Mouse (Mus musculus) neural tube, embryonic 14.5 days (tissue): ENCODE data around the gene Kremen1. TPM values are rescaled to one million over a fixed set of nuclear protein-coding genes. Genes with fewer than 3 reads are reported as not detected.

Experiments
- ATAC-seq: fragments of 200-750 bp; cut with Nextera tagmentation; 2 replicates; pipeline ENCODE4 v1.8.0; 2017; ENCODE audit warnings: low read depth, mild to moderate bottlenecking, moderate TSS enrichment, moderate library complexity
- H3K27ac ChIP-seq: fragments of 300-500 bp; sonication (generic); 2 replicates; pipeline ENCODE4 v1.5.1; 2014; ENCODE audit warnings: low read depth, mild to moderate bottlenecking, control low read depth, low read length, moderate library complexity, mixed read lengths
- H3K27me3 ChIP-seq: fragments of 300-500 bp; sonication (generic); 2 replicates; pipeline ENCODE4 v1.6.1; 2014; ENCODE audit warnings: low read length; ENCODE audit not compliant: control insufficient read depth, insufficient read depth
- H3K36me3 ChIP-seq: fragments of 300-500 bp; sonication (generic); 2 replicates; pipeline ENCODE4 v1.6.1; 2014; ENCODE audit warnings: low read length, mixed read lengths; ENCODE audit not compliant: control insufficient read depth, insufficient read depth
- H3K4me1 ChIP-seq: fragments of 300-500 bp; sonication (generic); 2 replicates; pipeline ENCODE4 v1.6.1; 2014; ENCODE audit warnings: low read length; ENCODE audit not compliant: control insufficient read depth, insufficient read depth
- H3K4me2 ChIP-seq: fragments of 300-500 bp; sonication (generic); 2 replicates; pipeline ENCODE4 v1.6.1; 2014; ENCODE audit warnings: mild to moderate bottlenecking, low read depth, low read length, control low read depth
- H3K4me3 ChIP-seq: fragments of 300-500 bp; sonication (generic); 2 replicates; pipeline ENCODE4 v1.5.1; 2014; ENCODE audit warnings: low read depth, low read length, control low read depth, mixed read lengths
- H3K9ac ChIP-seq: fragments of 300-500 bp; sonication (generic); replicated peaks from 2 replicates; pipeline ENCODE4 v1.6.1; 2014; ENCODE audit warnings: low read depth, mild to moderate bottlenecking, control low read depth, low read length, mixed read lengths
- H3K9me3 ChIP-seq: fragments of 300-500 bp; sonication (generic); 2 replicates; pipeline ENCODE4 v1.6.1; 2016; ENCODE audit warnings: low read length; ENCODE audit not compliant: control insufficient read depth
- WGBS: fragments of 180-500 bp; shearing (Covaris S2); extraction: QIAGEN DNeasy Blood & Tissue Kit; methylation state at CpG from one replicate; pipeline ENCODE4 v1.1.7; 2014; 5-methylcytosine and 5-hydroxymethylcytosine counted together
- polyA plus RNA-seq: library from polyadenylated mRNA; unstranded; fragments of >200 nt; fragmentation: Nextera tagmentation; extraction: Ambion mirVana; gene quantifications from 2 replicates; pipeline ENCODE4 v1.2.1, GENCODE M21; 2014

Gene Kremen1
- polyA plus RNA-seq, 1 experiment from 2014 or later, result 3.7 TPM

GRCm38 (mm10) chr11:5172861-5173260 lies 88.5 kb downstream of the Kremen1 start:
- no peak overlapping the region for H3K4me3 ChIP-seq
- 38% methylated on average over 3 of the region's 3 CpGs for WGBS
- H3K36me3 ChIP-seq, result no peaks in the 10 kb centered on the region
- ATAC-seq, result no peak
- H3K27ac ChIP-seq, result no peak overlapping the region
- H3K9me3 ChIP-seq, result no peaks in the 10 kb centered on the region
- H3K4me1 ChIP-seq, result no peaks in the 10 kb centered on the region
- no peak overlapping the region for H3K4me2 ChIP-seq
- no peaks in the 10 kb centered on the region for H3K27me3 ChIP-seq
- H3K9ac ChIP-seq, result no peak overlapping the region

GRCm38 (mm10) chr11:5167311-5167710 lies 94.0 kb downstream of the Kremen1 start:
- Histone ChIP-seq H3K4me2 (no peak overlapping the region), H3K27me3 (no peaks in the 10 kb centered on the region), H3K36me3 (no peaks in the 10 kb centered on the region), H3K4me1 (no peaks in the 10 kb centered on the region), H3K4me3 (no peak overlapping the region), H3K9ac (no peak overlapping the region), H3K9me3 (no peaks in the 10 kb centered on the region), H3K27ac (no peak overlapping the region)
- no peak for ATAC-seq
- WGBS, result 60% methylated on average over 9 of the region's 9 CpGs

DNA sequence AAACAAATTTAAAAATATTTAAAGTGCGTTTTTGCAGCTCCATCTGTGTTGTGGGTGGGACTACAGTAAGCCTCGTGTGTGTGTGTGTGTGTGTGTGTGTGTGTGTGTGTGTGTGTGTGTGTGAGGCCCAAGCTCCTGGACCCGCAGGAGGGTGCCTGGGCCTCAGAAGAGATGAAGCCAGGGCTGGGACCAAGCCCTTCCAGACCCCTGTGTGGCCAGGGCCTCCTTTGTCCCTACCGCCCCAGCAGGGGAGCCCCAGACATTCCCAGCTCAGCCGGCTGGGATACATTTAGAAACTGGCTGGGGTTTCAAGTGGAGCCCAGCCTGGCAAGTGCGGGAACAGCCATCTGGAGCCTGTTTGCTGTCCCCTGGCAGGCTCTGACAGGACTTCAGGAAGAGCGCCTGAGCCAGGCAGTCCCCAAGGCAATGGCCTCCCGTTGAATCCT lies 95.9 kb downstream of the Kremen1 start:
- no peaks in the 10 kb centered on the region for H3K4me1 ChIP-seq
- no peak overlapping the region for H3K27ac ChIP-seq
- peak; percentile 66; the same call in 1 of the 2 replicates for ATAC-seq
- no peak overlapping the region for H3K9ac ChIP-seq
- no peak overlapping the region for H3K4me3 ChIP-seq
- no peak overlapping the region for H3K4me2 ChIP-seq
- no peaks in the 10 kb centered on the region for H3K9me3 ChIP-seq
- H3K36me3 ChIP-seq, result no peaks in the 10 kb centered on the region
- 23% methylated on average over 8 of the region's 8 CpGs for WGBS
- H3K27me3 ChIP-seq, result no peaks in the 10 kb centered on the region

DNA sequence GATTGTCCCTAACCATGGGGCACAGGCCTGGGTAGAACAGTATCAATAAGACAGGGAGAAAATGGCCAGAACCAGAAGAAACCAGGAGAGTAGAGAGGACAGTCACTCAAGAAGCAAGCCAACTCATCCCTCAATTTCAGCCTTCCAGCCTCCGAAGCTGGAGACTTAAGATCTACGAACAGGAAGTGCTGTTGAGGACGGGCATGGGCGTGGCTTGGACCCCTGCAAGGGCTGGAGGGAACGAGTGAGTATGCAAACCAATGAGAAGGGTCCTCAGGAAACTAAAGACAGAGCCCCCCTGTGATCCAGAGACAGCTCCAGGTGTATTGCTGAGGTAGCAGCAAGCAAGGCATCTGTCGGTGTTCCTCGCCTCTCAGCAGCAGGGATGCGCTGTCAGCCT lies 97.0 kb downstream of the Kremen1 start:
- Histone ChIP-seq H3K9ac (no peak overlapping the region), H3K36me3 (no peaks in the 10 kb centered on the region), H3K9me3 (no peaks in the 10 kb centered on the region), H3K27ac (no peak overlapping the region), H3K4me3 (no peak overlapping the region), H3K4me1 (no peaks in the 10 kb centered on the region), H3K27me3 (no peaks in the 10 kb centered on the region), H3K4me2 (no peak overlapping the region)
- no peak for ATAC-seq
- 36% methylated on average over 8 of the region's 8 CpGs for WGBS

DNA sequence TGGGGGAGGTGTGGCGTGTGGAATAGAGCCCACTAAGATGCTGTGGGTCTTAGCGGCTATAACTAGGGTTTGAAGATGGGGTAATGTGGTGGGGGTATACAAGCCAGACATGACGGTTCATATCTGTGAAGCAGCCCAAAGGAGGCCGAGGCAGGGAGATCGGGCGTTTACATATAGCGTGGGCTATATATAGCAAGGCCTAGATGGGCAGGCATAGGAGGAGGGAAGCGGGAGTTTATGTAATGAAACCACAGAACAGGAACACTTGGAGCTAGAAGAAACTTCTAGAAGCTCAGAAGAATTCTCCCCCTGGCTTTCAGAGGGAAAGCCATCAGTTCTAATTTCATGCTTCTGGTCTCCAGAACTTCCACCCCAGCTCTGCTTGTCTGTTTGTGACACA lies 97.9 kb downstream of the Kremen1 start:
- Histone ChIP-seq H3K9me3 (no peaks in the 10 kb centered on the region), H3K36me3 (no peaks in the 10 kb centered on the region), H3K4me2 (no peak overlapping the region), H3K9ac (no peak overlapping the region), H3K4me1 (no peaks in the 10 kb centered on the region), H3K27me3 (no peaks in the 10 kb centered on the region), H3K4me3 (no peak overlapping the region), H3K27ac (no peak overlapping the region)
- WGBS, result 94% methylated on average over 8 of the region's 8 CpGs
- no peak for ATAC-seq

- ATAC-seq, result no peak
- Histone ChIP-seq H3K9ac (no peak overlapping the region), H3K4me1 (no peaks in the 10 kb centered on the region), H3K27me3 (no peaks in the 10 kb centered on the region), H3K4me2 (no peak overlapping the region), H3K36me3 (no peaks in the 10 kb centered on the region), H3K9me3 (no peaks in the 10 kb centered on the region), H3K27ac (no peak overlapping the region), H3K4me3 (no peak overlapping the region)
- 75% methylated on average over 17 of the region's 17 CpGs for WGBS
These were observed 100.5 kb downstream of the Kremen1 start for GRCm38 (mm10) chr11:5160722-5161485.

DNA sequence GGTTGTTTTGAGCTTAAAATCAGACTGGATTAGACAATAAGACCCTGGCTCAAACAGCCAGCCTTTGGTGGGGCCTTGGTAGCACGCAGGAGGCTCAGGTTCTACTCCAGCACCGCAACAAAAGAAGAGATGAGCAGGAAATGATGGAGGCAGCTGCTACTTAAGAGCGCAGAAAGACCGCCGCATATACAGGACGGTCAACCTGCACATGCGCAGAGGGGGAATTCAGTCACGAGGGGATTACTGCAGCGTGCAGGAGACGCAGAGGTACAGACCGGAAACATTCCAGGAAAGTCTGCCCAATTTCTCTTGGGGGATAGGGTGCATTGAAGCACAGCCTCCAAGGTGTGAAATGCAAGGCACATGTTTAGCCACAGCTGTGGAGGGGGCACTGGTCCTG lies 103.3 kb downstream of the Kremen1 start:
- no peaks in the 10 kb centered on the region for H3K27me3 ChIP-seq
- no peaks in the 10 kb centered on the region for H3K9me3 ChIP-seq
- H3K4me1 ChIP-seq, result 0 out of 2 replicates have a peak, but pooled peaks cover 5% of the 10 kb centered on the region
- WGBS, result 85% methylated on average over 11 of the region's 11 CpGs
- H3K4me2 ChIP-seq, result no peak overlapping the region
- no peak for ATAC-seq
- H3K4me3 ChIP-seq, result no peak overlapping the region
- H3K9ac ChIP-seq, result no peak overlapping the region
- H3K27ac ChIP-seq, result no peak overlapping the region
- no peaks in the 10 kb centered on the region for H3K36me3 ChIP-seq

GRCm38 (mm10) chr11:5154961-5155805 lies 106.2 kb downstream of the Kremen1 start:
- Histone ChIP-seq H3K4me3 (no peak overlapping the region), H3K36me3 (no peaks in the 10 kb centered on the region), H3K27ac (no peak overlapping the region), H3K4me2 (no peak overlapping the region), H3K9ac (no peak overlapping the region), H3K4me1 (0 out of 2 replicates have a peak, but pooled peaks cover 8% of the 10 kb centered on the region), H3K9me3 (no peaks in the 10 kb centered on the region), H3K27me3 (no peaks in the 10 kb centered on the region)
- peak; percentile 13; the same call in 1 of the 2 replicates for ATAC-seq
- 24% methylated on average over 10 of the region's 10 CpGs for WGBS
